In genomic region chr10:87500926-87501658, GRCm38 (mm10) we compare ENCODE assay signal across 15 mouse cellular contexts. TPM values are rescaled to one million over a fixed set of nuclear protein-coding genes. Genes with fewer than 3 reads are reported as not detected.
DNase-seq lines count a peak whose midpoint lies in the region; ATAC-seq lines count a peak whose summit lies in the region.
"Had no signal": no experiment of that assay in that cellular context is flagged by ENCODE, and none has a peak within 500 bp of the region (broad histone marks: within the 10 kb centered on the region; RNA-seq: fewer than 3 reads in every experiment).

No protein-coding gene starts in this region.

- H3K27me3 ChIP-seq in forebrain, embryonic 16.5 days (replicated peaks; ENCODE audit: control insufficient read depth, insufficient read depth, low read length) = peaks cover 7% of the 10 kb centered on the region
- peaks cover 19% of the 10 kb centered on the region for H3K27me3 ChIP-seq in midbrain, embryonic 11.5 days (ENCODE audit: control insufficient read depth, insufficient read depth, low read length)
- peaks cover 29% of the 10 kb centered on the region for H3K27me3 ChIP-seq in neural tube, embryonic 15.5 days (replicated peaks)

- peak overlapping the region; percentile 33 for H3K9ac ChIP-seq in forebrain, embryonic 16.5 days (replicated peaks; ENCODE audit: low read depth, low read length)
- peak overlapping the region; percentile 51 for H3K9ac ChIP-seq in midbrain, embryonic 11.5 days (ENCODE audit: low read length)
- no peak overlapping the region for H3K9ac ChIP-seq in neural tube, embryonic 15.5 days (replicated peaks)
- H3K9ac ChIP-seq: heart, embryonic 12.5 days; intestine, embryonic 15.5 days; liver, embryonic 13.5 days had no signal

- peaks cover 19% of the 10 kb centered on the region for H3K4me1 ChIP-seq in forebrain, embryonic 16.5 days (replicated peaks; ENCODE audit: control insufficient read depth, insufficient read depth, low read length)
- H3K4me1 ChIP-seq in midbrain, embryonic 11.5 days (ENCODE audit: control insufficient read depth, insufficient read depth, low read length) = peaks cover 33% of the 10 kb centered on the region
- H3K4me1 ChIP-seq in neural tube, embryonic 15.5 days = peaks cover 20% of the 10 kb centered on the region
- H3K4me1 ChIP-seq: heart, embryonic 12.5 days; intestine, embryonic 15.5 days; liver, embryonic 13.5 days had no signal

- H3K27ac ChIP-seq in forebrain, embryonic 16.5 days (ENCODE audit: low read length) = peak overlapping the region; percentile 13; the same call in 1 of the 2 replicates
- H3K27ac ChIP-seq in midbrain, embryonic 11.5 days (ENCODE audit: low read depth, low read length) = peak overlapping the region; percentile 76
- no peak overlapping the region for H3K27ac ChIP-seq in neural tube, embryonic 15.5 days (replicated peaks)
- H3K27ac ChIP-seq: intestine, embryonic 15.5 days; liver, embryonic 13.5 days had no signal

- under 1% methylated on average over 20 of the region's 20 CpGs for WGBS in forebrain, embryonic 16.5 days
- 8% methylated on average over 20 of the region's 20 CpGs for WGBS in midbrain, embryonic 11.5 days
- WGBS in neural tube, embryonic 15.5 days = 4% methylated on average over 20 of the region's 20 CpGs

- H3K4me2 ChIP-seq in forebrain, embryonic 16.5 days (ENCODE audit: low read length) = peak overlapping the region; percentile 41
- H3K4me2 ChIP-seq in midbrain, embryonic 11.5 days = peak overlapping the region; percentile 48
- peak overlapping the region; percentile 45 for H3K4me2 ChIP-seq in neural tube, embryonic 15.5 days
- H3K4me2 ChIP-seq: heart, embryonic 12.5 days; intestine, embryonic 15.5 days; liver, embryonic 13.5 days had no signal

- DNase-seq in embryo, embryonic 10 days (ENCODE audit: low spot score) = peak; percentile 16
- DNase-seq in embryo, embryonic 9.5 days (ENCODE audit: extremely low spot score) = no peak
- DNase-seq in midbrain, embryonic 11.5 days (ENCODE audit: low spot score, missing footprints) = peak; percentile 91
- no peak for DNase-seq in ovary, postnatal 36 days (ENCODE audit: low spot score)
- no peak for DNase-seq in thymus, postnatal 4 days
- DNase-seq: cerebellum, adult 2 months; kidney, postnatal 4 days; liver, embryonic 13.5 days; right cerebral cortex, postnatal 25 days had no signal

- peak; percentile 37 for ATAC-seq in forebrain, embryonic 16.5 days
- peak; percentile 71 for ATAC-seq in midbrain, embryonic 11.5 days (ENCODE audit: low FRiP score)
- no peak for ATAC-seq in neural tube, embryonic 15.5 days (ENCODE audit: low FRiP score)
- ATAC-seq in frontal cortex, adult (ENCODE audit: low TSS enrichment) = no peak
- ATAC-seq: intestine, embryonic 15.5 days had no signal

- H3K9me3 ChIP-seq in forebrain, embryonic 16.5 days (ENCODE audit: control insufficient read depth, low read length) = no peaks in the 10 kb centered on the region
- no peaks in the 10 kb centered on the region; the same call in 1 of the 2 replicates for H3K9me3 ChIP-seq in midbrain, embryonic 11.5 days (ENCODE audit: control insufficient read depth, low read length)
- no peaks in the 10 kb centered on the region for H3K9me3 ChIP-seq in neural tube, embryonic 15.5 days (replicated peaks)
- H3K9me3 ChIP-seq: intestine, embryonic 15.5 days; liver, embryonic 13.5 days had no signal

- H3K4me3 ChIP-seq in forebrain, embryonic 16.5 days (replicated peaks; ENCODE audit: low read length) = peak overlapping the region; percentile 11
- H3K4me3 ChIP-seq in midbrain, embryonic 11.5 days (ENCODE audit: low read depth, low read length) = peak overlapping the region; percentile 15
- peak overlapping the region; percentile 14; the same call in 1 of the 2 replicates for H3K4me3 ChIP-seq in neural tube, embryonic 15.5 days (replicated peaks)
- H3K4me3 ChIP-seq: heart, embryonic 12.5 days; intestine, embryonic 15.5 days; liver, embryonic 13.5 days; myocyte had no signal

- no peaks in the 10 kb centered on the region for H3K36me3 ChIP-seq in forebrain, embryonic 16.5 days (ENCODE audit: control insufficient read depth, insufficient read depth)
- H3K36me3 ChIP-seq in midbrain, embryonic 11.5 days (ENCODE audit: control insufficient read depth, insufficient read depth, low read length) = no peaks in the 10 kb centered on the region
- no peaks in the 10 kb centered on the region for H3K36me3 ChIP-seq in neural tube, embryonic 15.5 days
- H3K36me3 ChIP-seq: heart, embryonic 12.5 days; intestine, embryonic 15.5 days; liver, embryonic 13.5 days had no signal

RNA-seq across cellular contexts. Expression of gene Ascl1, which starts 7.6 kb away (rescaled TPM):
- 15.7 and 17.5 TPM in 2 replicates for polyA plus RNA-seq in forebrain, embryonic 16.5 days (2015; fragmentation: Nextera tagmentation; extraction: Ambion mirVana)
- polyA plus RNA-seq in midbrain, embryonic 11.5 days (2014; fragmentation: Nextera tagmentation; extraction: Ambion mirVana) = 94.5 and 95.2 TPM in 2 replicates
- polyA plus RNA-seq in neural tube, embryonic 15.5 days (2015; fragmentation: Nextera tagmentation; extraction: Ambion mirVana) = 5.2 and 7.4 TPM in 2 replicates
- polyA plus RNA-seq: liver, embryonic 13.5 days; myocyte had no signal

RNA-seq across cellular contexts. Expression of gene Pah, which starts 20.5 kb away (rescaled TPM):
- polyA plus RNA-seq in forebrain, embryonic 16.5 days (2015; fragmentation: Nextera tagmentation; extraction: Ambion mirVana) = not detected in 2 replicates
- polyA plus RNA-seq in midbrain, embryonic 11.5 days (2014; fragmentation: Nextera tagmentation; extraction: Ambion mirVana) = 0.15 TPM in 1 of 2 replicates, not detected in the other
- polyA plus RNA-seq in neural tube, embryonic 15.5 days (2015; fragmentation: Nextera tagmentation; extraction: Ambion mirVana) = 0.36 TPM in 1 of 2 replicates, not detected in the other
- polyA plus RNA-seq: heart, embryonic 12.5 days; myocyte had no signal

Comparison
In these comparisons a context has a peak if more than half of its experiments do, and no peak if none do; other contexts are left out.
1. DNase-seq: peak in embryo, embryonic 10 days (single experiment) and midbrain, embryonic 11.5 days (single experiment); none in embryo, embryonic 9.5 days (single experiment), ovary, postnatal 36 days (single experiment) and thymus, postnatal 4 days (single experiment).
2. ATAC-seq: peak in forebrain, embryonic 16.5 days (single experiment) and midbrain, embryonic 11.5 days (single experiment); none in neural tube, embryonic 15.5 days (single experiment) and frontal cortex, adult (single experiment).
3. Peak in every context shown above with its lines, with median percentiles within 50 percentile points of each other: H3K4me2 ChIP-seq and H3K4me3 ChIP-seq.